Mouse (Mus musculus): Measurements from ENCODE around the gene Foxi2.

DNA sequence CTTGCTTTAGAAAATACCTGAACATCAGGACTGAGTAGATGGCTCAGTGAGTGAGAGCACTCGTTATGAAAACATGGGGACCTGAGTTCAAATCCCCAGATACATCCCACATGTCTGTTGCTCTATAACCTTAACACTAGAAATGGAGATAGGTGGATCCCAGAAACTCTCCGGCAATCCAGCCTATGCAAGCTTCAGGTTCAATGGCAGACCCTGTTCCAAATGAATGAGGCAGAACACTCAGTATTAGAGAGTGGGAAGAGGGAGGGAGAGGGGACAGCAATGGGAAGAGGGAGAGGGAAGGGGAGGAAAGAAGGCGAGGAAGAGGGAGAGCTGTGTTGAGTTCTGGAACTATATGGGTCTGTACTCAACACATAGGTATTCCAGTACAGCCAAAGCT, 41.2 kb downstream of the Foxi2 start:
- TF ChIP-seq POLR2A (IDR thresholded peaks at IDR 0.05; ENCODE audit: insufficient read depth, low read depth, low read length) (no peak), CTCF (IDR thresholded peaks at IDR 0.05; ENCODE audit: insufficient read depth, low read depth, low read length) (no peak)

Measured in olfactory bulb, adult 2 months (tissue).